Mouse (Mus musculus): ENCODE results near the gene Ticam1.

Gene Ticam1

DNA sequence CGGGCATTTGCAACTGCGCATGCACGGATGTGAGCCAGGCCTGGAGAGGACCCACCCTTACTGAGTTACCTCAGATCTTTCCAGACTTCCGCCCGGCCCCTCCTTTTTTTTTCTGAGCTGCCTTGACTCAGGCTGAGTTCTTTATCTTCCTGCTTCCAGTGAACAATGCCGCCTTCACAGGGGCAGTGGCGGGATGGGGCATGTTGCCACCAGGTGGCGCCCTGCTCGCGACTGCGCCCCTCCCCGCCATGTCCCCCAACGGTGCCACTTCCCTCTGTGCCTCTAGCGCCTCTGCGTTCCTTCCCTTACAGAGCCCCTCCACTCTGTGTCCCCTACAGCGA is 14.6 kb upstream of the Ticam1 start:
- DNase-seq (ENCODE audit: extremely low read depth, low read depth), result peak; percentile 95

DNA sequence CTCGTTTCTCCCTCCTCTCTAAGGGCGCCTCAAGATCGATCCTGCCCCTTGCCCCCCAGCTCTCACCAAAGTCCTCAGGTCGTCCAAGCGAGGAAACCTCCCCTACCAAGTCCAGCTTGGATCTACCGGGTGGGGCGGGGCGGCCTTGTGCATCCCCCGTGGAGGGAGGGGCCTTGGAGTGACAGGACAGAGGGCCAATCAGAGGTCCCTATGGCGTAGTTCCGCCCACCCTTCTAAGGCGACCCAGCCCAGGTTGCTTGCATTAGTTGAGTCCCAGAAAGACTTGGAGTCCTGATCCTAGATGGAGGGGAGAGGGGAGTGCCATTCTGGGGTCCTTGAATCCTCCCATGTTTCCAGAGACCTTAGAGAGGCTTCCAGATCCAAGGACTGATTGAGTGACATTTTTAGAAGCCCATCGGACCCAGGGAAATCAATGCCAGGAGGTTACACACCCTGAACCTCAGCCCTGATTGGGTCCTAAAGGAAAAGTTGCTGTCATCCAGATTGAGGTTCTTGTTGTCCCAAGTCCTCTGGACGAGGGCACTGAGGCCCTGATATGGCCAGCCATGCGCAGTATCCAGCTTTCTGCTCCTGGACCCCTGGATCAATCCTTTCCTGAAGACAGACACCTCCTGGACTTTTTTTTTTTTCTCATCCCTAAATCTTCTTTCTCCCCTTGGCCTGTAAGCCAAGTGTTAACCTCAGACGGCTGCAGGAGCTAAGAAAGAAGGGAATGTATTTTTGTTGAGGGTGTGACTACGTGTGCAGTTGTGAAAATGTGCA is 14.0 kb upstream of the Ticam1 start:
- peak; percentile 85 for DNase-seq (ENCODE audit: extremely low read depth, low read depth)

DNA sequence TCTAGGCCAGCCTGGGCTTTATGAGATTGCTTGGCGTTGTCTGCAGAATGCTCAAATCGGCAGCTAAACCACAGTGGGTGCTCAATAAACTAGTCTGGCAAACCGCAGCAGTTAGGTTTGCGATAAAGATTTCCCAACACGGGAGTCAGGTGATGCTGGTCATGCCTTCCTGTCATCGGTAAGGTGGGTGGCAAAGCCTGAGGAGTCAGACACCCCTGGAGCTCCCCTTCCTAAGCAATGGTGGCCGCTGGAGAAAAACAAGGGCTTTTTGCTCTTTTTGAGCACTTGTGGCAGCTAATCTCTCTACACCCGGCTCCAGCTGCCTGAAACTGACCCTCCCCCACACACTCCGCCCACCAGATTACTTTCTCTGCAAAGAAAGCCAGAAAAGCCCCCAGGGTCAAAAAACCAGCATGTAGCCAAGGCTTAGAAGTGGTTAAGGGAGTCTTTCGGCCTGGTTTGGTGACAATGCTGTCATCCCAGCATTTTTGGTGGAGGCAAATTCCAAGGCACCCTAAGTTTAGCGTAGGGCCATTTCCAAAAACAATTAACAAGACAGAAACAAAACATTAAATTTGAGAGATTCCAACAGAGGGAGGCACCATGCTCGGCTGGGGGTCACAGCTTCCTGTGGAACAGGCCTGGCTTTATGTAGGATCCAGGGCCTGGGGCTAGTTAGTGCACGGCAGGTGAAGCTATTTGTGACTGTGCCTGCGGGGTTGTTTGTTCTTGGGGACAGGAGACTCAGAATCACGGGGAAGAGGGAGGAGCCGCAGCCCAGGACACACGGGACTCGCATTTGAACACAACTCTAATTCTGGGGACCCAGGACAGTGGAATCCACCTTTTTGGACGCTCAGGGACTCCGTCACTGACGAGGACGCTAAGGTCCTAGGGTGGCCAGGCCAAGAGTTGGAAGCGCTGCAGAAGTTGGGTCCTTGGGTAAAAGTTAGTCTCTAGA is 13.1 kb upstream of the Ticam1 start:
- DNase-seq (ENCODE audit: extremely low read depth, low read depth), result peak; percentile 30

DNA sequence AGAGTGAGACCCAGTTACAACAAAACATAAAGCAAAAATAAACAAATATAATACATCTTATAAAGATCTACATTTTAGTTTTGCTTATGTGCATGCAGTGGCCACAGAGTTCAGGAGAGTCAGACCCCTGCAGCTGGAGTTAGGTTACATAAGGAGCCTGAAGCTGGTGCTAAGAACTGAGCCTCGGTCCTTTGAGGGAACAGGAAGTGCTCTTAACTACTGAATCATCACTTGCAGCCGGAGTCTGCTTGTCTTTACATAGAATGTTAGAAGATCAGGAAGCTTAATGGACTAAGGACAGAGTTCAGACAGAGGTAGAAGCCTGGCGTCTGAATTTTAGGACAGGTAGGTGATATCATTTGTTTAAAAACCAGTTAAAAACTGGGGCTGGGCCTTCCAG is 12.3 kb upstream of the Ticam1 start:
- DNase-seq (ENCODE audit: extremely low read depth, low read depth), result no peak

DNA sequence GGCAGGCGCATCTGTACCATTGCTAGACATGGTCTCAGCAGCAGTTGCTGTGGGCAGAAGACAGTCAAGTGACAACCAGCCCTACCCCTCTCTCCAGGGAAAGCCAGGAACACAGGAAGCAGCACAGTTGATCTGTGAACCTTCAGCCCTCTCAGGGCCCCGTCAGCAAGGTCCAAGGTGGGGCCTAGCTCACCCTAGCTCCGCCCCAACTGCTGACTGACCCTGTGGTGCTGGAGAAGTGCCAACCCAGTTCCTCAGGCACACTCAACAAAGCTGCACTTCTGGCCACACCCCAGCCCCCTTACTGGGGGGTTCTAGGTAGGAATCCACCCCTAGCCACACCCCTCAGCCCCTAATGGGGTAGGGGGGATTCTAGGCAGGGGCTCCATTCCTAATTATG is 11.2 kb upstream of the Ticam1 start:
- no peak for DNase-seq (ENCODE audit: extremely low read depth, low read depth)

DNA sequence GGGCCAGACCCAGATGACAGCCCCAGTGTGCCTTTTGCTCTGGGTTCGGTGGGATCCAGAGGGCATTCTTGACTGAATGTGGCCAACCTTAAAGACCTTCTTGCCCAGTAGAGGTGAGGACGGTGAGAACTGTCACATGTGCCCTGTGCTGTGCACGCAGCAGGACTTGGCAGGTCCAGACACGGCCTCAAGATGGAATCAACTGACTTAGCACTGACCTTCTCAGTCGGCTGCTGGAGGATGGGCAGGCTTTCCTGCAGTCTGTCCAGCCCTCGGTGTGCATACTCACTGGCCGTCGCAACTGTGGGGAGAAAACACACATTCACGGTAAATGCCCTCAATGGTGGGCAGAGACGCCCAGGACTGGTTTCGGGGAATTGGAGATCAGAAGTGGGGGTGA is 9.4 kb upstream of the Ticam1 start:
- no peak for DNase-seq (ENCODE audit: extremely low read depth, low read depth)

DNA sequence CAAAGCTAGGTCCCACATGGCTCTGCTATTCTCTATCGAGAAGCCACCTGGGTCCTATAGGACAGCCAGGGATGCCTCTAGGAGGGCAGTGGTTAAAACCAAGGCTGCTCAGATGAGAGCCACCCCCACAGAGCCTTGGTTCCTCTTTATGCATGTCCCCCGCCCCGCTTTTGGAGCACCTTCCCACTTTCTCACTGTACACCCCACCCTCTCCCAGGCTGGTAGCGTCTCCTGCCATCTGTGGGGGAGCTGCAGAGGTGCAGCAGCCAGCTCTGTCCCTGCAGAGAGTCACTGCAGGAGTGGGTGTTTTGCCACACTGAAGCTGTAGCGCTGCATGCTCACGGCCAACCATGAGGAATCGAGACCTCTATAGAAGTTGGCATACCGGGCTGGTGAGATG is 6.7 kb upstream of the Ticam1 start:
- DNase-seq (ENCODE audit: extremely low read depth, low read depth), result no peak

DNA sequence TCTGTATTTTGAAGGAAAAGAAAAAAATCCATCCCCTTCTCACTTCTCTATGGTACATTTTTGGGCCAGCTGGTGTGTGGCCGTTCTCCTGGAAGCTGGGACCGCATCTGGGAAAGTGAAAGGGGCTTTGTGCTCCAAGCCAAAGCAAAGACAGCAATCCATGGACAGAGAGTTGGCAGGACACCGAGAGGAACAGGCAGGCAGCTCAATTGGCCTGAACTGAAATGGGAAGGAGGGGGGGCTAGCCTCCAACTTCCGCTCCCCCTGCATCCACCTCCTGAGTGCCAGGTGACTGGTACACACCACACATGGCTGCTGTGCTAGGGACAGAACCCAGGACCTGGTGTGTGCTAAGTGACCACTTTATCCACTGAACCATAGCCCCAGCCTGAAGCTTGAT is 6.2 kb upstream of the Ticam1 start:
- DNase-seq (ENCODE audit: extremely low read depth, low read depth), result no peak

DNA sequence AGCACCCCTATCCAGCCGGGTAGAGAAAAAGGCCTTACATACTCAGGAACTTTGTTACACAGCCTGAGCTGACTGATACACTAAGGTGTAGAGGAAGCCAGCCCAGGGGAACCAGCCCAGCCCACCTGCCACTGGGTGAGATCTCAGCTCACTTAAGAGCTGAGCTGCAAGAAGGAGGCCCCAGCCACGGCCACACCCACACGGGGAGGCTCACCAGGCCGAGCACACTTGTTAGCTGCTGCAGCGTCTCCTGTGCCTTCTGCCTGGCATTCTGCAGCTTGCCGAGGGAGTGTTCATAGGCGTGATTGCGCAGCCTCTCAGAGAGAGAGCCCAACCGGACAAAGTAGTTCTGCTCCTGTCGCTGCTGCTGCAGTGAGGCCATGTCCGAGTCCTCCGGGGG is 4.6 kb upstream of the Ticam1 start:
- no peak for DNase-seq (ENCODE audit: extremely low read depth, low read depth)

DNA sequence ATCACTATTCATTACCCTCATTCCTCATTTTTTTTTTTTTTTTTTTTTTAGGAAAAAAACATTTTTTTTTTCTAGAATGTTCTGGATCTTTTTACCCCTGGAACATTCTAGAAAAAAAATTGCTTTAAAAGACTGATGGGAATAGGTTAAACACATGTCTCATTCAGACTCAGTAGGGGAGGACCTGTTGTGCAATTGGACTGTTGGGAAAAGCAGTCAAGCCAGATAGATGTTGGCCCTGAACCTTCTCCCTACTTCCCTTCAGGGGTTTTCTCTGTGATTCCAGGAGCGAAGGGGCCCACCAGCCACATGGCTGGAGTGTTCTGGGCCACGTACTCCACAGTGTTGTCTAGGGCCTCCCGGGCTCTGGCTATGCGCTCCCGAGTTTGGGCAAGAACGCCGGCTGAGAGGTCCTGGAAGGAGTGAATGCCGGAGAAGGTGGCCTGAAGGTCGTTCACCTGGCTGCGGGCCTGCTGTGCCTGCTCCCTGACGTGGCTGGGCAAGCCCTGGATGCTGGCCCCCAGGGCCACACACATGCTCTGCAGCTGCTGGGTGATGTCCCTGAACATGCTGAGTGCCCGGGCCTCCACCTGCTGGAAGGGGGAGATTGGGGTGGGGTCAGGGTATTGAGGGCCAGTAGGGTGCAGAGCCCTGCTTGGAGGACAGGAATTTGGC is 3.0 kb upstream of the Ticam1 start:
- no peak for DNase-seq (ENCODE audit: extremely low read depth, low read depth)

DNA sequence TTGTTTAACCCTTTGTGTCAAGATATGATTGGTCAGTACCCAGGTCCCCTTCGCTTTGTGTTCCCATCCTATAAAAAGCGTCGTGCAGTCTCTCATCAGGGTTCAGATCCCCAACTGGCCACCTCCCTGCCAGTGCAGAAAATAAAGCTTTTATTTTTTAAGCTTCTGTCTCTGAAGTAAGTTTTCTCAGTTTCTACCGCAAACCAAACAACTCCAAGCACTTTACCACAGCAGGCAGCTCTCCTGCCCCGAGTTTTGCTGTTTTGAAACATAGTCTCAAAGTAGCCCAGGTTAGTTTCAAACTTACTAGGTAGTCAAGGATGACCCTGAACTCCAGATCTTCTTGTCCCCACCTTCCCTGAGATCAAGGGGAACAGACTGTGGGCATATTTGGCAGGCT is 1.8 kb upstream of the Ticam1 start:
- no peak for DNase-seq (ENCODE audit: extremely low read depth, low read depth)

DNA sequence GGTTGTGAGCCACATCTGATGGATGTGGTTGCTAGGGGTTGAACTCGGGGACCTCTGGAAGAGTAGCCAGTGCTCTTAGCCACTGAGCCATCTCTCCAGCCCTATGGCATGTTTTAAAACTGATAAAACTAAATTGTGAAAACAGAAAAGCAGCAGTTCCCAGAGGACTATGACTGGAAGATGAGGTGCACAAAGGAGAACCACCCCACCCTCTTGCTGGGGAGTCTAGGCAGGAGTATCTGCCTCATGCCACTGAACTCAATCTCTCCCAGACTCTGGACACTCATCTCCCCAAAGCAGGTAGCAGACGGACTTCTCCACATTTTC is 944 bp upstream of the Ticam1 start:
- no peak for DNase-seq (ENCODE audit: extremely low read depth, low read depth)

DNA sequence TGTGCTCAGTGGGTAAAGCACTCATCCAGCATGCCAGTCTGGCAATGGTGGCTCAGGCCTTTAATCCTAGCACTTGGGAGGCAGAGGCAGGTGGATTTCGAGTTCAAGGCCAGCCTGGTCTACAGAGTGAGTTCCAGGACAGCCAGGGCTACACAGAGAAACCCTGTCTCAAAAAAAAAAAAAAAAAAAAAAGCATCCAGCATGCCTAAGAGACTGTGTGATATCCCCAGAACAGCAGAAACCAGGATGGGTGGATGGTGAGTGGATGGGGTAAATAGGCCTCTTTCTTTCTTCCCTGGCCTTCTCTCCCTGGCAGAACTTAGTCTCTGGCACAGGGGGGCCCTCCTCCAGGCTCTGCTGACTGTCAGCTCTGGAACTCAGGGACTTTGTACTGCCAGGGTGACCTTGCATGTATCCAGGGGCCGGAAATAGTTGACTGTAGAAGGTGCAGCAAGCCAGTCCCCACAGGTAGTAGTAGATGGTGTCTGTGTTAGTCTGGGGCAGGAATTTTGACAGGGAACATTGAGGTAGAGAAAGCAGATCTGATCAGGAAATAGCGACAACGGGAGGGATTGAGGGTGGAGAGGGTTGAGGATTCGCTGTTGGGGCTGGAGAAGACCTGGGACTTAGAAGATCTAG is 625 bp downstream of the Ticam1 start:
- DNase-seq (ENCODE audit: extremely low read depth, low read depth), result no peak

DNA sequence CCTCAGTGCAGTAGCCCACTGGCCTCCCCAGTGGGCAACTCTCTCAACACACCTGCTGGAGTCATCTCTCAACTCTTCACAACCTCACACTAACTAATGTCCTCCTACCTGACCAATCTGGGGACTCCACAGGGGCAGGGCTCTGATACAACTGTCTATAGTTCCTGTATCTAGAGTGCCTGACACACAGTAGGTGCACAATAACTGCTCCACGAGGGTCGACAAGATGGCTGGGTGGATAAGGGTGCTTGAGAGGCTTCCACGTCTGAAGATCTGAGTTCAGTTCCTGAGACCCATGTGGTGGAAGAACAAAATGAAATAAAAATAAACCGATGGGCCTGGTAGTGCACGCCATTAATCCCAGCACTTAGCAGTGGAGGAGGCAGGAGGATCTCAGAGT is 2.6 kb downstream of the Ticam1 start:
- no peak for DNase-seq (ENCODE audit: extremely low read depth, low read depth)

DNA sequence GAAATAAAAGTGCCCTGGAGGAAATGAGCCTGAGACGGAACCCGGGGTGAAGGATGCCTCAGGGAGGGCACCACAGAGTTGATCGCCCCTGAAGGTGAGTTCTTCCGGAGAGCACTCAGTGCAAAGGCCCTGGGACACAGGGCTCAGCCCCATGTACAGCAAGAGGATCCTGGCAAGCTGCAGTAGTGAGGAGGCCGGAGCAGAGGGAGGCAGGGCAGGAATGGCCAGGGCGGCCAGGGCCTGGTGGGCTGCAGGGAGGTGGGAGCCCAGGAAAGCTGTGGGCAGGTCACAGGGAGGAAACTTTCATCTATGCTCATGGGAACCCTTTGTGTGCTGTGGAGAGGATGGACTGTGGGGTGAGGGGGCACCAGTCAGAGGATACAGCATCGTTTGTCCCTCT is 3.1 kb downstream of the Ticam1 start:
- no peak for DNase-seq (ENCODE audit: extremely low read depth, low read depth)

DNA sequence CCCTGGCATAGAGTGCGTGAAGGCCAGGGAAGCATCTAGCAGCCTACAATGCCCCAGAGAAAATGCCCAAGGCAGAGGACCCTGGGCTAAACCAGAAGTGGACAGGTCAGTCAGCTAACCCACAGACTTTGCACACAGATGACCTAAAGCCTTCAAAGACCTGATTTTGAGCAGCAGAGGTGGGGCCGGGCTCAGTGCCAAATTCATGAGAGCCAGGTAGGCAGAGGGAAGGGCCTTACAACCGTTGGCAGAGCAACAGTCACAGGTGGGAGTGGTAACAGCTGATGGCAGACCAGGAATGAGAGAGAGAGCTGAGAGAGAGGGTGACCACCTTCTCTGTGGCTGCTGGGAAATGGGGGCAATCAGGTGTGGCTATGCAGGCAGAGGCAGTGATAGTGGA is 3.9 kb downstream of the Ticam1 start:
- no peak for DNase-seq (ENCODE audit: extremely low read depth, low read depth)

DNA sequence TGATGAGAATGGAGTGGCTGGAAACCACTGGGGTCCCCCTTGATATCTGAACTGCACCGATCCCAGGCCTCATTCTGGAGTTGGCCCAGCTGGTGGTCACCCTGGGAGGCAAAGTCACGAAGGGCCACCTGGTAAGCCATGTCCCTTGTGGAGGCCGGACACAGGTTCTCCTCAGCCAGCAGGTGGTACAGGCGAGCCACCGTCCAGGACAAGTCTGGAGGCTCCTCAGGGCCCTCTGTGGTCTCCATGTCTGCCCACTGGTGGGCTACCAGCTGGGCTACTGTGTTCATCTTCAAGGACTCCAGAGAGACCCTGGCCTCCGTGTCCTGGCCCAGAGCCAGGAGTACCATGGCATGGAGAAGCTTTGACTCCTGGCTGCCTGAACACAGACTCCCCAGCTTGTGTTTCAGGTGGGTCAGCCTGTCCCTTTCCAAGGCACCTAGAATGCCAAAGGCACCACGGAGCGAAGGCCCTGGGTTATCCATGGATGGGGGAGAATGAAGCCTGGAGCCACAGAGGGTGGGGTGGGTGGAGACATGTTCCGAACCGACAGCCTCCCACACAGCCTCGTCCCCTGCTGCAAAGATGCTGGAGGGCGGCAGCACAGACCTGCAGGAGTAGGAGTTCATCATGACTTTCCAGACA is 4.9 kb downstream of the Ticam1 start:
- no peak for DNase-seq (ENCODE audit: extremely low read depth, low read depth)

DNA sequence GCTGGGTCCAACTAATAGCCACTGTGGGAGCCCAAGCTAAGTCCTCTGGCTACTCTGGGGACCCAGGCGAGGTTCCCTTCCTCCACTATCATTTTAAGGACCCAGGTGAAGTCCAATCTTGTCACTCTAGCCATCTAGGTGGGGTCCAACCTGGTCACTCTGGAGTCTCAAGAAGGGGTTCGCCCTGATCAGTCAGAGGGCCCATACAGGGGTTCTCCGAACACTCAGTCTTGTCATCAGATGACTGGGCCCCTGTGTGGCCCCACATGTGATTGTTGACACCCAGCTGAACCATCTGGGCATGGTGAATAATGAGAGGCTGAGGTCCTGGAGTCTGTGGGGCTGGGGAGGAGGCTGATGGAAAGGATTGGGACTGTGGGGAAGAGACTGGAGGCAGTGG is 6.8 kb downstream of the Ticam1 start:
- no peak for DNase-seq (ENCODE audit: extremely low read depth, low read depth)

DNA sequence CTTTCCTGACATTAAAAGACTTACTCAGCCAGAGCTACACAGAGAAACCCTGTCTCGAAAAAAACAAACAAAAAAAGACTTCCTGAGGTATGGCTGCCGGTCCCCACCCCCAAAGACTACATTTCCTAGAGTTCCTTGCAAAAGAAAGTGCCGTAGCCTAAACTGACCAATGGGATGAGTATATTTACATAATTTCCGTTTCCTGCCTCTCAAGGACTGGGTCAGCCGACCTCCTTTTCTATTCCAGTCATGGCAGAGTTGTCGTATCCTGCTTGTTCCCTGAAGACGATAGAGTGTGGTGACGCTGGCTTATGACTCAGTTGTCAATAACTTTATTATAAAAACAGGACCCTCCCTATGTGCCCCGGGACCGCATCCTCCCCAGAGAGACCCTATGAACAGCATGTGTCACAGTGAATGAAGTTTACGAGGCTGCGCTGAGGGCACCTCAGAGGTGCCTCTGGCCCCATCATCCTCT is 7.4 kb downstream of the Ticam1 start:
- peak; percentile 85 for DNase-seq (ENCODE audit: extremely low read depth, low read depth)

DNA sequence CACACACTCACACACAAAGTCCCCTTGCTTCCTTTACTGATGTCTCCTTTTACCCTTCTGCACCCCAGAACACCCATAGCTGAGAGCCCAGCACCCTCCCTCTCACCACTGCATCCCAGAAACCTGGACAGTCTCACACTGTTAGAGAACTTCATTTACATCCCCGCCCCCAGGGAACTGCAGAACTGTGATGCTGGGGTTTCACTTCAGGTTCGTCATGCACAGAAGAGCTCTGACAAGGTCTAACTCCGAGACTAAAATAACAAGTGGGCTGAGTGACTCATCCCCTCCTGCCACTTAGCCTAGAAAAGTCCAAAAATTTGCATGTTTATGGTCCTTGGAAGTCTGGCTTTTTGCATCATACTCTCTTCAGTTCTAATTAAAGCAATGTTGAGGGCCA is 10.3 kb downstream of the Ticam1 start:
- DNase-seq (ENCODE audit: extremely low read depth, low read depth), result no peak

DNA sequence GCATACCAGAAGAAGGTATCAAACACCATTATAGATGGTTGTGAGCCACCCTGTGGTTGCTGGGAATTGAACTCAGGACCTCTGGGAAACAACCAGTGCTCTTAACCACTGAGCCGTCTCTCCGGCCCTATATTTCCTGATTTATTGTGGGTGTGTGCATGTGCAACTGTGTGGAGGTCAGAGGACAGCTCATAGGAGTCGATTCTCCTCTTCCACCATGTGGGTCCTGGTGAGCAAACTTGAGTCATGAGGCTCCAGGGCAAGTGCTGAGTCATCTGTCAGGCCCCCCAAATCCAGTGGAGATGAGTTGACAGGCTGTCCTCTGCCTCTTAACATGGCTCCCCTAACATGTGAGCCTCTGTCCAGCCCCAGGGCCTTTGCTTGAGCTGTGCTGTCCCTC is 10.7 kb downstream of the Ticam1 start:
- no peak for DNase-seq (ENCODE audit: extremely low read depth, low read depth)

All from MEL-GATA-1-ER (cell line).